Mouse (Mus musculus) adrenal gland, postnatal 25 days (tissue): Measurements from ENCODE around the gene Golim4. TPM values are rescaled to one million over a fixed set of nuclear protein-coding genes. Genes with fewer than 3 reads are reported as not detected.
A peak's percentile ranks its signal among the peaks of the same experiment; 100 is the strongest.
"Not testable (repeated sequence)": the region's sequence is repeated elsewhere in the genome, so short reads cannot be mapped to it uniquely, and the experiment has no call there.

Experiments used
- DNase-seq: peaks from one replicate; pipeline ENCODE4 v3.0.0; 2021; ENCODE audit warnings: mixed read lengths
- long read RNA-seq: library from polyadenylated mRNA; stranded (forward); transcript quantifications from one replicate; pipeline ENCODE4 v2.0.0, GENCODE M21; 2021
- total RNA-seq: library from RNA; stranded (reverse); gene quantifications from 2 replicates; pipeline ENCODE4 v1.2.3, GENCODE M21; 2021

Gene Golim4
- 116 and 135 TPM in 2 replicates for total RNA-seq
- long read RNA-seq, full-length matches to known transcripts = 47 of 57 reads
- long read RNA-seq, partial matches to known transcripts = 9 of 57 reads
- long read RNA-seq, other reads (novel, unspliced or antisense) = 1 of 57 reads

DNA sequence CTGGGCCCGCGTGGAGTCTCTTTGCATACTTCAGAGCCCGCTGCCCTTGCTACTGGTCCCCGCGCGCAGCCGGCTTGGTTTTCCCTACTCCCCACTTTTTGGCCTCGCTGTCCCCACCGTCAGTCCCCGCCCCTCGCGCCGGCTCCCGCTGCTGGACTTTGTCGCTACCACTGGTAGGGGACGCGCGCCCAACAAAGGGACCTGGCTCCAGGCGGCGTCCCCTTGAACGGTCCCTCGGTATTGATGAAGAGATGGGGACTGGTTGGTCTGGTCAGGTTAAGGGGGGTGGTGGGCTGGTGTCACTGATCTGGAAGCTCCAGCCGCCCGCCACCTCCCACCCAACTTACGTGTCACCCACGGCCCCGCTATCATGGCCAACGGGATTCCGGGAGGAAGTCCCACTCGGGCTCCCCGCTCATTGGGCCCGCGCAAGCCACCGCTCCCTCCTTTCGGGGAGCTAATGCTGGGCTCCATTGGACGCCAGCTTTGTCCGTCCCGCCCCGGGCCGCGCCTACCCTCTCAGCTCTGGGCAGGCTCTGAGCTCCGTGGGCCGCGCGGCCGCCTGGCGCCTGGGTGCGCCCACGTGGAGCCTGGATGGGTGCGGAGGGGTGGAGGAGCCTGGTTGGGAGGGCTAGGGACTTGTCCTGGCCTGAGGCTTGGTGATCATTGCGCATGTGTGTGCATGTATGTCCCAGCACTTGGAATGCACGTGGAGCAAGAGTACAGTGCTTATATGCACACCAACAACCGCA lies at the start of gene Golim4:
TSS of gene Golim4 (minus strand) at position 399 of the 752 bp plus-strand sequence.
- DNase-seq = peak; percentile 97

DNA sequence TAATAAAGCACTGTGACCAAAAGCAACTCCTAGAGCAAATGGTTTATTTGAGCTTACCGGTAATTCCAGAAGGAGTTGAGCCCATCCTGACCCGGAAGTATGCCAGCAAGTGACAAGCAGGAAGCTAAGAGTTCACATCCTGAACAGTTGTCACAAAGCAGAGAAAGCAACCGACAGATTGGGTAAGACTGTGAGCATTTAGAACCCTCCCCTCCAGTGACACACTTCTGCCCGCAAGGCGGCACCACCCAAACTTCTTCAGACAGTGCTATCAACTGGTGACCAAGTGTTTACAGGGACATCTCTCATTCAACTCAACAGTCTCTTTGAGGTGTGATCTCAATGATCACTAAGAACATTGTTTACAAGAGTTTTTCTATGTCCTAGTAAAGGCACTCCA lies 48.9 kb upstream of the Golim4 start:
- no peak for DNase-seq

DNA sequence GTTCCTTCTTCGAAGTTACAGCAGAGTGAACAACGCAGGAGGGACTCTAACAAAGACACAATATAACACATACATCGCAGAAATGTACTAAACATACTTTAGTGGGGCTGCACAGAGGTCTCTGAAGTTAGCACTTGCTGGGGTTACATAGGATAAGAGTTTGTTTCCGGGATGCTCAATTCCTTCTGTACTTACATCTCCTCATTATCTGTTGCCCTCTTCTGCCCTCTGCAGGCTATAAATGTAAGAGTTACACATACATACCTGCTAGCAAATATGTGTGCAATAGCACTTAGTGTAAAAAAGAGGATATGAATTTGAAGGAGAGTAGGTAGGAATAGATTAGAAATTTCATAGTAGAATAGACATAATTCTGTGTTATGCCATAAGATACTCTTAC lies 44.4 kb upstream of the Golim4 start:
- DNase-seq = no peak

DNA sequence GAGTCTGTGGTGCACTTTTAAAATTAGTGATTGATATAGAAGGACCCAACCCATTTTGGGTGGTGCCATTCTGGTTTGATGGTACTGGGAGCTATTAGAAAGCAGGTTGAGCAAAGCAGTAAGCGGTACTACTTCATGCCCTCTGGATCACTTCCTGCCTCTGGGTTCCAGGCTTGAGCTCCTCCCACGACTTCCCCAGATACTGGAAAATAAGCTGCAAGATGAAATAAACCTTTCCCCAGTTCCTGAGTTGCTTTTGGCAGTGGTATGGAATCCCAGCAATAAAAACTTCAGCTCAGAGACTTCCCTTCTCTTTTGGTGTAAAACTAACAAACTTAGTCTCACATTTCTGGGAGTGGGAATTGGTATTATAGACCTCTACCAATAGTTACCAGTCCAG lies 43.7 kb upstream of the Golim4 start:
- DNase-seq = no peak

DNA sequence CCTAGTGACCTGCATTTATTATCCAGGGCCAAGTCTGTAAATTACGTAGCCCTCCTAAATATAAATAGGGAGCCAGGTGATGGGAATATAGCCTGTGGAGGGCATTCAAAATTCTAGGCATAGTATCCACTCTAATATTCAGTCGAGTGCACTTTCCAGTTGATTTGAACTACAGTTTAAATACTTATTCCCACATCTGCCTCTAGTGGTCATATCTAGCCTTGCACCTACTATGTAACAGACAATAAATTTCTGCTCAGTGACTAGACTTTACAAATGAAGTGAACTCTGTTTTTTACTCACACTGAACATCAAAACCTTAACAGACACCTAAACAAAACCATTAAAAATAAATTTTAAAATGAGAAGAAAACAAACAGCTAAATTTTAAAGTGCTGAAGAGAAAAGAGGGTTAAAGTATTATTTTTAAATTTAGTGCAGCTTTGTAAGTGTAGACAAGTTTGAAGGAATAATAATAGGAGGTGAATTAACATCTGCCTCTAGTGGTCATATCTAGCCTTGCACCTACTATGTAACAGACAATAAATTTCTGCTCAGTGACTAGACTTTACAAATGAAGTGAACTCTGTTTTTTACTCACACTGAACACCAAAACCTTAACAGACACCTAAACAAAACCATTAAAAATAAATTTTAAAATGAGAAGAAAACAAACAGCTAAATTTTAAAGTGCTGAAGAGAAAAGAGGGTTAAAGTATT lies 24.4 kb upstream of the Golim4 start:
- not testable (repeated sequence) for DNase-seq

DNA sequence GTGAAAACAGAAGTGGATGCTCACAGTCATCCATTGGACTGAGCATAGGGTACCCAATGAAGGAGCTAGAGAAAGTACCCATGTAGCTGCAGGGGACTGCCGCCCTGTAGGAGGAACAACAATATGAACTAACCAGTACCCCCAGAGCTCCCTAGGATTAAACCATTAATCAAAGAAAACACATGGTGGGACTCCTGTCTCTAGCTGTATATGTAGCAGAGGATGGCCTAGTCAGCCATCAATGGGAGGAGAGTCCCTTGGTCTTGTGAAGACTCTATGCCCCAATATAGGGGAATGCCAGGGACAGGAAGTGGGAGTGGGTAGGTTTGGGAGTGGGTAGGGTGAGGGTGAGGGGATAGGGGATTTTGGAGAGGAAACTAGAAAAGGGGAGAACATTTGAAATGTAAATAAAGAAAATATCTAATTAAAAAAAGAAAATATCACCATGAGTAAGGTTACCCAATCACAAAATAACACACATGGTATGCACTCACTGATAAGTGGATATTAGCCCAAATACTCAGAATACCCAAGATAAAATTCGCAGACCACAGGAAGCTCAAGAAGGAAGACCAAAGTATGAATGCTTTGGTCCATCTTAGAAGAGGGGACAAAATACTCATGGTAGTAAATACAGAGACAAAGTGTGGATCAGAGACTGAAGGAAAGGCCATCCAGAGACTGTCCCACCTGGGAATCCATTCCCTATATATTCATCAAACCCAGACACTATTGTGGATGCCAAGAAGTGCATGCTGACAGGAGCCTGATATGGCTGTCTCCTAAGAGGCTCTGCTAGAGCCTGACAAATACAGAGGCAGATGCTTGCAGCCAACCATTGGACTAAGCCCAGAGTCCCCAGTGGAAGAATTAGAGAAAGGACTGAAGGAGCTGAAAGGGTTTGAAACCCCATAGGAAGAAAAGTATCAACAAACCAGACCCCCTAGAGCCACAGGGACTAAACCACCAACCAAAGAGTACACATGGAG lies 6.3 kb upstream of the Golim4 start:
- DNase-seq = not testable (repeated sequence)

DNA sequence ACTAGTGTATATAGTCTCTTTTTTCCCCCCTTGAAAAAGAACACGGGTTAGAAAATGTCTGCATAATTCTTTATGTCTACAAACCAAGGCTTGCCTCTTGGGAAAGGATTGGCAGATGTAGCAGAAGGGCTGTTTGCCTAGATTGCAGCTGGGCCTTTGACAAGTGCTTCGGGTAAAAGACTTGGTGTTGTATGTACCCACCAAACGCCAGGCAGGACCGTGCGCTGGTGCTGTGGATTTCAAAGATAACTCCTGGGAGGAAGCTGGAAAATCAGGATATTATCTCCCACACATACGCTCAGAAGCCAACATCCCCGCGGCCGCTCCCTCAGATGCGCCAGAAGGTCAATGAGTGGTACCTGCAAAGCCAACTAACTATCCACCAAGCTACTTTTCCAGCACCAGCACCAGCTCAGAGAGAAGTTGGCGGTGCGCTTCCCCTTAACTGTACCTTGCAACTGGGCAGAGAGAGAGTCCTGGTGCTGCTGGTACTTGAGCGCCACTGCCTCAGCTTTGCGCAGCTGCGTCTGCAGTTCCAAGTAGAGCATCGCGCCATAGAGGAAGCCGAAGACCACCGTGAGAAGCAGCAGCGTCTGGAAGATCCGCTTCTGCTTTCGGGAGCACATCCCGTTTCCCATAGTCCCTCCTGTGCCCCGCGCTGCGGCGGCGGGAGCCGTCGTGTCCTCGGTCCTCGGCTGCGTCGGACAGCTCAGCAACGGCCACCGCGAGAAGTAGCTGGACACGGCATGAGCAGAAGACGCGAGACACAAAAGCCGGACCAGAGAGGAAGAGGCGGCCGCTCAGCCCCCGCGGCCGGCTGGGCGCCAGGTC lies 873 bp downstream of the Golim4 start:
- no peak for DNase-seq

DNA sequence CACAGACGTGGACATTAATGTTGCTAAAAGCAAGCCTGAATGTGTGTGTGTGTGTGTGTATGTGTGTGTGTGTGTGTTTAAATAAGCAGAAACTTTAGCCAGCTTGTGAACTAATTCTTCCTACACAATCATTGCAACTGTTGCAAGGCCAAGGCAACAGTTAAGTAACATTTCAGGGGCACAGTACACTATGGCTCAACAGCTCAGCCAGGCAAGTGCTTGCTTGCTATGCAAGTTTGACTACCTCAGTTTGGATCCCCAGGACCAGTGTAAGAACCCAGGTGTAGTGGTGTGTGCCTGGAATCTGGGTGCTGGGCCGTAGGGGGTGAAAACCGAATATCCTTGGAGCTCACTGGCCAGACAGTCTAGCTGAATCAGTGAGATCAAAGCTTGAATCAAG lies 2.6 kb downstream of the Golim4 start:
- no peak for DNase-seq

DNA sequence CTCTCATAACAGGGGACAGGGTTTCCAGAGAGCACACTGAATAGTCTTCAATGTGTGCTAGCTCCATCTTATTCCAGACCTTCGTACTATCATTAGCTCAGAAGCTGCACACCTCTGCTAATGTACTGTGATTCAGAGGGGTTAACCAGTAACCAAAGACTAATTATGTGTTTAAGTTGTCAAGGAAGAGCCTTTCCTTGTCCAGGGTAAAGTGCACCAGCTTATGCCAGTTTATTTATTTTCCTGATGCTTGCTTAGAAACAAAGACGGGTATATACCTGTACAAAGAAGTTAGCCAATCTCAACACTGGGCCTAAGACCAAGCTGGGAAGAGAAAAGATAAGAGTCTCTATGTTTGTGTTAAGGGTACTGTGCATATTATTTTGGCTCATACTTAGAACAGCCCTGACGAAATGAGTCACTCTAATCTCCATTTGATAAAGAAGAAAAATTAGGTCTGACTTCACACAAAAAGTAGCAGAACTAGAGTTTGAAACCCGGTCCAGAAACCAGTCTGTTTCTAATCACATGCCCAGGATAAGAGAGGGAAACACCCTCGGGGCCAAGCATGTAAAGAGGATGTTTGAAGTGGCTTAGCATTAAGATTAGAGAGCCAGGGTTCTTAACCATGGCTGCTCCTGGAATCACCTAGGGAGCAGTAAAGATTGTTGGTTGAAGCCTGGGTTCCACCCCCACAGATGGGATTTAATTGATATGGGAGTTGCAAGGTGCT lies 4.3 kb downstream of the Golim4 start:
- DNase-seq = no peak

DNA sequence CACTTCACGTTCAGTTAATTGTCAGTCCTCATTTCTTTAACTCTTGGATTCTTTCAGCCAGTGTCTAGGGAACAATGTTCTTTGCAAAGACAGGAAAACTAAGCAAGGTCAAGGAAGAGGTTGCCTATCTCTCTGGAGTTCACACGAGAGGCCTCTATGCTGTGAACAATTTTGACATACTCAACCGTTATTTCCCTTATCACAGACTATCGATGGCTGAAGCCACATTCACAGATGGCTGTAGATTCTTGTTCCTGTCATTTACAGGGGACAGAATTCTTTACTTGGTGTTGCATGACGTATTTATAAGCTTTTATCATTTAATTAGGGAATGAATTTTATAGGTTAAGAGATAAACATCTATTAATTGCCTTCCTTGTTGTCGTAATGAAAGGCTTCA lies 5.9 kb downstream of the Golim4 start:
- DNase-seq = no peak

DNA sequence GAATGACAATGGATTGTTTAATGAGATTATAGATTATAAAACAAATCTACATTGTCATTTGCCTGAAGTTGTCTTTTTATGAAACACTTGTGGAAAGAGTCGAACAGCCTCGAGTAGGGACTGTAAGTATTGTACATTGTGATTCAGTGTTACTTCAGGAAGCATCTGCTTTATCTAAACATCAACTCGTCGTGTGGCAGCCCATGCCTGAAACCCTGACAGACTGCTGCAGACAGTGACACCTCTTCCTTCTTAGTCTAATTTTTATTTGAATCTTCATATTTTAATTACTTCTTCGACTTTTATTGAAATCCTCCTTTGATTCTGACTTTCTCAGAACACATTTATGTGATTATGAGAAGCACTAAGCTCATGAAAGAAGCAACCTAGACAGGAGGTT lies 7.4 kb downstream of the Golim4 start:
- no peak for DNase-seq

DNA sequence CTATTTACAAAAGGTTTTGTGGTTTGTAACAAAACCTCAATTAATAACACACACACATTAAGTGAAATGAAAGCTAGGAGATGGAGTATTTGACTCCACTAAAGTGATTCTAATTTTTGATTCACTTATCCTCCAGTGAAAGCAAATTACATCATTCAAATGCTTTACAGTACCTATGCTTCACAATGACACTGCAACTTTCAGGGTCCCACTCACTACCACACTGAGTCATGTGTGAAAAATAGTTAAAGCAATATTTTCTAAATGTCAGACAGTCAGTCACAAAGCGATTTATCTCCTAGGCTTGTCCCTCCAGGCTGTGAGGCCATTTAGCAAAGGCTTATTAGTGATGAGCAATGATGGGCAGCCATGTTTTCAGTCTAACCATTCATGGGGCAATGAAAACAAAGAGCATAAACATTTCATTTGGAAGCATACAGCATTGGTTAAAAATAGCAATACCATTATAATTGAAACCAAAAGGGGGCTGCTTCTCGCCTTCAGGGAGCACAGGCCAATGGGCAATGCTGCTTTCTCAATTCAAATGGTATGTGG lies 8.1 kb downstream of the Golim4 start:
- no peak for DNase-seq

DNA sequence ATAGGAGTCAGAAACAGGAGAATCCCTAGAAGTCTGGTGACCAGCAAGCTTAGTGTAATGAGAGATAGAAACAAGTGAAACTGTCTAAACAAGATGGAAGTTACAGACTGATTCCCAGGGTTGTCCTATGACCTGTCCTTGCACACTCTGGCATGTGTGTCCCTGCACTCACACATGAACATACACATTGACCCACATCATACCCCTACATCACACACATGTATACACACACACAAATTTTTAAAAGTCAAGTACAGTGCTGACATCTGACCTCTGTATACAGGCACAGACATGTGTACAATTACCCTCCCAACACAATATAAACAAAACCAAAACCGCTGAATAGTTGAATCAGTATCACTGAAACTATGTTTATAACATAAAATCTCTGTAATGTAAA lies 8.7 kb downstream of the Golim4 start:
- DNase-seq = no peak

DNA sequence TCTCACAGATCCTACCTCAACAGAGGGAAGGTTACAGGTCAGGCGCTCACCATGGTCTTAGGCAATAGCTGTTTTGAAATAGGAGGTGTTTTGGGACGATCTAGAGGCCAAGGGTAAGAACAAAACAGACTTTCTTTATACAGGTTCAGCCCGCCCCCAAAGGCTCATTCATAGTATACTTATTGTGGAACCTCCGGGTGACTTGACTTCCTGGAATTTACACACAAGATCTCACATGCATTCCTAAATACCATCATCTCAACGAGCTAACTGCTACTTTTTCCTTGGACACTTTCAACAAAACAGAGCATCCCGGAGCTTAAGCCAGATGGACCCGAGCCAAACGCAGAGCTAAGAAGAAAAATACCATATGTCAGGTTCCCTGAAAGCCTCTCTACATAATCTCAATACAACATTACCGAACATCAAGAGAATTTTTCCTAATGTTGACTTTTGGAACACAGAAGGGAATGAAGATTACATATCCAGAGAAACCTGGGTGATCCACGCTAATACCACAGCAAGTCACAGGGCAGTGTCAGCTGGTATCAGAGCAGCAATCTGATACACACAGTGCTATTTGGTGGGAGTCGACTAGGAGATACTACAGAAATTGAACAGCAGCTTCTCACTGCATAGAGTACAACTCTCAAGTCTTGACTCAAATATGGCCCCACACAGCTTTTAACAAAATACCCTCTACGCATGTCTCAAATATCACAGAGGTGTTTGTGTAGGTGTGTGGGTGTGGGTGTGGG lies 14.3 kb downstream of the Golim4 start:
- DNase-seq = no peak

DNA sequence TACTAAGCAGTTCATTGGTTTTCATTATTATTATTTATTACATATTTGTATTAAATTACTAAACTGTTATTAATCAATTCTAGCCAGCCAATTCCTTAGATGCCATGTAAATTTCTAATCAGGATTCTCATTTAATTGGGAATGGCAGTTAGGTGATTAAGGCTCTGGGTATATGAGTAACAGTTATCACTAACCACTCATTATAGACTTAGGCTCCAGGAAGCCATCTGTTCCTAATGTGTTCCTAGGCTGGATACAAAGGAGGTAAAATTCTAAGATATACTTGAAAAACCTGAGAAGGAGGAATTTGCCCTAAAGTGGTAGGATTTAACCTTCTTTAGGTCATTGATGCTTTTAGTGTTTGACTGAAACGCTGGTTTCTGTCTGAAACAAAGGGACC lies 14.9 kb downstream of the Golim4 start:
- DNase-seq = no peak

DNA sequence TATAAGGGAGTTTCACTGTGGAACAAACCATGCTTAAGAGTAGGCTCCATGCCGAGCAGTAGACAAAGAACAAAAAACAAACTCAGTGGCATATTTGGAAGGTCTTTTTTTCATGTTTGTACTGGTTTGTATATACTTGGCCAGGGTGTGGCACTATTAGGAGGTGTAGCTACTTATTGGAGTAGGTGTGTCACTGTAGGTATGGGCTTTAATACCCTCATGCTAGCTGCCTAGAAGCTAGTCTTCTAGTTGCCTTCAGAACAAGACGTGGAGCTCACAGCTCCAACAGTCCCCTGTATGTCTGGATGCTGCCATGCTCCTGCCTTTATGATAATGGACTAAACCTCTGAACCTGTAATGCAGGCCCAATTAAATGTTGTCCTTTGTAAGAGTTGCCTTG lies 20.6 kb downstream of the Golim4 start:
- DNase-seq = no peak

DNA sequence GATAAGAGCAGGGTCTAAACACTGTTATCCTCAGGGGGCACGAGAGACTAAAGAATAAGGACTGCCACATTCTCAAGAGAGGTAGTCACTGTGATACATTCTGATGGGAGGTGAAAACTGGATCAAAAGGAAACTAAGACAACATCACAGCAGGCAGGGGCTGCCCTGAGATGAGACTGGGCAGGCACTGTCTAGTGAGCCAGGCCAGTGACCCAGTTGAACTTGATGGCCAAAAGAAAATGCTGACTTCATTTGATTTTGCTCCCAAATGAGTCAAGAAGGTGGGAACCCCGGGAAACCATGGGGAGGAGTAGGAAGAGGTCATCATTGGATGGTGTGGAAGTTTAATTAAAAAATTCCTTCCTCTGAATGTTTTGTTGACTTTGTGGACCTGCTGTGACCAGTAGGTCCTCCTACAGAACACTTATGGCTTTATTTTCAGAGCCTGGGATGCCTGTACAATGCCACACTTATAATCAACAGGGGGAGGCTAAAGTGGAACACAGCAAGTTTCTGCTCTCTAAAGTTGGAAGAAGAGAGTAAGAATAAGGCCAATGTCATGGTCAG lies 26.0 kb downstream of the Golim4 start:
- no peak for DNase-seq

DNA sequence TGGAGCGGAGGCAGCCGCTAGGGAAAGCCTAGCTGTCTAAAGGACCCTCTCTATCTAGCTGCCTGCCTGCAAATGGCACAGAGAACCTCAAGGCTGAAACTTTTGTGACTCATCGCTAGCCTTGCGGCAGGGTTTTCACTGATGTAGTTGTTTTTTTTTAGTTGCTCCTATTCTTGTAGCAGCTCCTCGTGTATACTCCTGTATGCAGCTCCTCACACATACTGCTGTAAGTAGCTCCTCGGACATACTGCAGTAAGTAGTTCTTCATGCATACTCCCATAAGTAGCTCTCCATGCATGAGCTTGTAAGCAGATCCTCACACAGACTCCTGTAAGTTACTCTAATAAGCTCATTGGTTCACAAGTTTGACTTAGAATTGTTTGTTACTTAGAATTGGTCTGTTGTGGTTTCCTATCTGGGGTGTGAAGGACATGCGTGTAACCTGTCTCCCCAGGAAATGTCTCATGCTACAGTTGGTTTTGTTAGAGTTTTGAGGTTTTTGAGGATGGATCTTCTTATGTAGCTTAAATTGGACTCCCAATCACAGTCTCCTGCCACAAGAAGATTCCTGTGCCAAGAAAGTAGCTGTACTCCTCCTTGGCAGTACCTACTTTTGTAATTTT lies 26.7 kb downstream of the Golim4 start:
- peak; percentile 27 for DNase-seq

DNA sequence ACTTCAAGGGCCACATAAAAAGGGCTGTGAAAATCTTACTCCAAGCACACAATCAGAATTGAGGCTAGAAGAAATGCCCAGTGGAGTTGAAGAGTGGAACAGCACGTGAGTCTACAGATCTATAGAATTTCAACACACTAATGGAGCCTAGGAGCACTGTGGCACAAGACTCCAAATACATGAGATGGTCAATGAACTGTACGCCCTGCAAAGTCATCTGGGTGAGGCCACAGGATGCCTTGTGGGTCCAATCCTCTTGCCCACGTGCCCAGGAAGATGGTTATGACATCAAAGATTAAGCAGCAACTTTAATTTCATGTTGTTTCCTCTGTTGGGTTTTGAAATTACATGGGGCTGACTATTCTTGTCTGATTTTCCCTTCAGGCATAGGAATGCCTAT lies 30.4 kb downstream of the Golim4 start:
- no peak for DNase-seq
